In genomic region chr14:56337696-56338095, GRCm38 (mm10) we compare ENCODE assay signal across 28 mouse cellular contexts. TPM values are rescaled to one million over a fixed set of nuclear protein-coding genes. Genes with fewer than 3 reads are reported as not detected.
DNase-seq lines count a peak whose midpoint lies in the region; ATAC-seq and TF ChIP-seq lines count a peak whose summit lies in the region.
"Had no signal": no experiment of that assay in that cellular context is flagged by ENCODE, and none has a peak within 500 bp of the region (broad histone marks: within the 10 kb centered on the region; RNA-seq: fewer than 3 reads in every experiment).

No protein-coding gene starts in this region.

- TF ChIP-seq EP300 in liver, postnatal 0 days (IDR thresholded peaks at IDR 0.05; ENCODE audit: low read depth): no peak

- 0 out of 2 replicates have a peak, but pooled peaks have one; percentile 13 for ATAC-seq in liver, postnatal 0 days
- no peak for ATAC-seq in liver, embryonic 11.5 days (replicated peaks; ENCODE audit: low FRiP score)
- ATAC-seq: midbrain, embryonic 16.5 days had no signal

- WGBS in liver, postnatal 0 days (ENCODE audit: insufficient replicate concordance): 60% methylated on average over 2 of the region's 2 CpGs
- WGBS in liver, embryonic 11.5 days: 74% methylated on average over 2 of the region's 2 CpGs

- H3K4me1 ChIP-seq in liver, postnatal 0 days (ENCODE audit: insufficient read depth): 0 out of 2 replicates have a peak, but pooled peaks cover 2% of the 10 kb centered on the region
- no peaks in the 10 kb centered on the region; the same call in 1 of the 2 replicates for H3K4me1 ChIP-seq in liver, embryonic 11.5 days (replicated peaks; ENCODE audit: control insufficient read depth, insufficient read depth, low read length)

- peak; percentile 37 for DNase-seq in embryo, embryonic 10 days (ENCODE audit: low spot score)
- no peak for DNase-seq in embryo, embryonic 11 days
- DNase-seq in liver, postnatal 0 days: peak; percentile 23
- DNase-seq in liver, embryonic 11.5 days (ENCODE audit: low spot score): no peak
- DNase-seq in ZHBTc4 (ENCODE audit: low read depth, low spot score): peak; percentile 6
- peak; percentile 65 to 74 for DNase-seq in adrenal gland, postnatal 36 days
- no peak for DNase-seq in layer of hippocampus, postnatal 25 days (ENCODE audit: extremely low spot score in 1 of 2, low spot score in 1 of 2)
- DNase-seq in gastrocnemius, adult 18-20 months (ENCODE audit: low spot score): no peak
- DNase-seq: cerebellum, adult 18-20 months; kidney, adult 11 months; kidney, postnatal 36 days; lung, adult 2 months; lung, postnatal 4 days; right cerebral cortex, postnatal 14 days; thymus, postnatal 14 days had no signal

- no peak overlapping the region for H3K27ac ChIP-seq in liver, postnatal 0 days (ENCODE audit: low read depth)
- H3K27ac ChIP-seq in liver, embryonic 11.5 days (ENCODE audit: low read depth, low read length): no peak overlapping the region
- H3K27ac ChIP-seq: embryonic facial prominence, embryonic 15.5 days; kidney, embryonic 15.5 days; left cerebral cortex, adult 2 months; neural tube, embryonic 13.5 days; stomach, postnatal 0 days had no signal

- no peak overlapping the region for H3K9ac ChIP-seq in liver, postnatal 0 days (replicated peaks)
- H3K9ac ChIP-seq in liver, embryonic 11.5 days (ENCODE audit: low read depth, low read length): no peak overlapping the region
- H3K9ac ChIP-seq: embryonic facial prominence, embryonic 15.5 days; kidney, embryonic 15.5 days; limb, embryonic 15.5 days; neural tube, embryonic 13.5 days had no signal

- TF ChIP-seq CTCF in liver, postnatal 0 days (IDR thresholded peaks at IDR 0.05; ENCODE audit: low read depth): no peak

- no peak overlapping the region for H3K4me3 ChIP-seq in liver, postnatal 0 days (ENCODE audit: low read depth, low read length)
- H3K4me3 ChIP-seq in liver, embryonic 11.5 days (ENCODE audit: low read depth, low read length): no peak overlapping the region
- H3K4me3 ChIP-seq: embryonic facial prominence, embryonic 15.5 days; kidney, embryonic 15.5 days; left cerebral cortex, adult 2 months; limb, embryonic 15.5 days; myocyte; neural tube, embryonic 13.5 days had no signal

- no peak overlapping the region for H3K4me2 ChIP-seq in liver, postnatal 0 days (ENCODE audit: low read depth, low read length)
- no peak overlapping the region for H3K4me2 ChIP-seq in liver, embryonic 11.5 days
- H3K4me2 ChIP-seq: embryonic facial prominence, embryonic 15.5 days; heart, embryonic 11.5 days; kidney, embryonic 15.5 days; limb, embryonic 15.5 days; neural tube, embryonic 13.5 days had no signal

- H3K9me3 ChIP-seq in liver, postnatal 0 days (ENCODE audit: low read length): no peaks in the 10 kb centered on the region
- no peaks in the 10 kb centered on the region for H3K9me3 ChIP-seq in liver, embryonic 11.5 days (ENCODE audit: control insufficient read depth, low read length)
- H3K9me3 ChIP-seq: embryonic facial prominence, embryonic 15.5 days; kidney, embryonic 15.5 days; limb, embryonic 15.5 days; neural tube, embryonic 13.5 days had no signal

- no peaks in the 10 kb centered on the region for H3K36me3 ChIP-seq in liver, postnatal 0 days (replicated peaks; ENCODE audit: insufficient read depth, low read length)
- no peaks in the 10 kb centered on the region for H3K36me3 ChIP-seq in liver, embryonic 11.5 days (ENCODE audit: control insufficient read depth, insufficient read depth, low read length)
- H3K36me3 ChIP-seq: embryonic facial prominence, embryonic 15.5 days; kidney, embryonic 15.5 days; limb, embryonic 15.5 days; neural tube, embryonic 13.5 days had no signal

- no peaks in the 10 kb centered on the region for H3K27me3 ChIP-seq in liver, postnatal 0 days (ENCODE audit: insufficient read depth, low read length)
- no peaks in the 10 kb centered on the region for H3K27me3 ChIP-seq in liver, embryonic 11.5 days (replicated peaks; ENCODE audit: control insufficient read depth, insufficient read depth, low read length)
- H3K27me3 ChIP-seq: embryonic facial prominence, embryonic 15.5 days; kidney, embryonic 15.5 days; limb, embryonic 15.5 days; neural tube, embryonic 13.5 days had no signal

RNA-seq across cellular contexts. Expression of gene Atp12a, which starts 27.2 kb away (rescaled TPM):
- polyA plus RNA-seq in liver, postnatal 0 days (2015; fragmentation: Nextera tagmentation; extraction: Ambion mirVana): not detected in 2 replicates
- polyA plus RNA-seq in liver, embryonic 11.5 days (2014; fragmentation: Nextera tagmentation; extraction: Ambion mirVana): 0.14 TPM in 1 of 2 replicates, not detected in the other
- total RNA-seq in adrenal gland, postnatal 36 days (2021): not detected
- total RNA-seq in layer of hippocampus, postnatal 25 days (2021): not detected
- total RNA-seq in gastrocnemius, adult 18-20 months (2021): not detected
- total RNA-seq: gastrocnemius, adult 8-10 months; hematopoietic stem cell, adult 5-6 weeks; megakaryocyte-erythroid progenitor cell, adult 5-6 weeks had no signal
- polyA plus RNA-seq: heart, embryonic 11.5 days; heart, postnatal 0 days; myocyte had no signal

Comparison
In these comparisons a context has a peak if more than half of its experiments do, and no peak if none do; other contexts are left out.
1. DNase-seq: peak in embryo, embryonic 10 days (single experiment), liver, postnatal 0 days (single experiment), ZHBTc4 (single experiment) and adrenal gland, postnatal 36 days (2 of 2); none in embryo, embryonic 11 days (single experiment), liver, embryonic 11.5 days (single experiment), layer of hippocampus, postnatal 25 days (0 of 2) and gastrocnemius, adult 18-20 months (single experiment).